Mouse (Mus musculus) brain, embryonic 14.5 days (tissue): ENCODE measurements at regions not wholly inside any gene's neighbourhood (a gene's known extent, or its start where the extent isn't known, plus 50 kb on each side); places are given as distances from the start of the nearest gene placed in this dataset.
"Not testable (repeated sequence)": the region's sequence is repeated elsewhere in the genome, so short reads cannot be mapped to it uniquely, and the experiment has no call there.

Experiments used
- DNase-seq: peaks from one replicate; pipeline ENCODE4 v3.0.0-alpha.2; 2011; ENCODE audit warnings: low read depth
- CTCF ChIP-seq: fragments of 200-500 bp; IDR thresholded peaks from 2 replicates; pipeline ENCODE4 v1.5.1; 2012; ENCODE audit warnings: inconsistent platforms, mild to moderate bottlenecking, moderate library complexity, borderline replicate concordance; ENCODE audit not compliant: insufficient read depth, insufficient read length; ENCODE audit errors: extremely low read depth
- POLR2A ChIP-seq: fragments of 200-500 bp; IDR thresholded peaks from 2 replicates; pipeline ENCODE4 v1.6.1; 2012; ENCODE audit warnings: mild to moderate bottlenecking, inconsistent platforms, borderline replicate concordance; ENCODE audit not compliant: poor library complexity, insufficient read depth, insufficient read length, severe bottlenecking; ENCODE audit errors: extremely low read depth

- peak; percentile 18 for DNase-seq
- TF ChIP-seq CTCF (no peak), POLR2A (no peak)
Observed at GRCm38 (mm10) chr1:5220668-5221408, 413.1 kb downstream of the Gm37988 start.

- no peak for TF ChIP-seq POLR2A
- TF ChIP-seq CTCF, result no peak
- no peak for DNase-seq
Observed at GRCm38 (mm10) chr1:5227866-5228265, 420.2 kb downstream of the Gm37988 start.

GRCm38 (mm10) chr1:5231218-5231617 lies 423.5 kb downstream of the Gm37988 start:
- DNase-seq, result no peak

GRCm38 (mm10) chr1:5231961-5232846 lies 424.5 kb downstream of the Gm37988 start:
- TF ChIP-seq CTCF, result no peak
- TF ChIP-seq POLR2A, result no peak
- peak; percentile 47 for DNase-seq

More at GRCm38 (mm10) chr1:5231218-5231617, 423.5 kb downstream of the Gm37988 start:
- TF ChIP-seq POLR2A (no peak), CTCF (no peak)

- peak; percentile 81 for DNase-seq
- no peak for TF ChIP-seq POLR2A
- TF ChIP-seq CTCF, result no peak
Observed at GRCm38 (mm10) chr1:5232847-5233245, 425.2 kb downstream of the Gm37988 start.

GRCm38 (mm10) chr1:5243186-5243585 lies 435.5 kb downstream of the Gm37988 start:
- no peak for DNase-seq
- TF ChIP-seq CTCF, result no peak
- no peak for TF ChIP-seq POLR2A

- DNase-seq, result not testable (repeated sequence)
Observed at GRCm38 (mm10) chr1:5260874-5261273, 453.2 kb downstream of the Gm37988 start.

GRCm38 (mm10) chr1:5261297-5261696 lies 453.6 kb downstream of the Gm37988 start:
- not testable (repeated sequence) for DNase-seq

GRCm38 (mm10) chr1:5273938-5274337 lies 466.2 kb downstream of the Gm37988 start:
- no peak for TF ChIP-seq POLR2A
- TF ChIP-seq CTCF, result no peak

GRCm38 (mm10) chr1:5294570-5294969 lies 486.9 kb downstream of the Gm37988 start:
- no peak for DNase-seq
- TF ChIP-seq POLR2A (no peak), CTCF (no peak)

More at GRCm38 (mm10) chr1:5273938-5274337, 466.2 kb downstream of the Gm37988 start:
- DNase-seq, result peak; percentile 5

- DNase-seq, result no peak
- no peak for TF ChIP-seq CTCF
- no peak for TF ChIP-seq POLR2A
Observed at GRCm38 (mm10) chr1:5297627-5298026, 489.9 kb downstream of the Gm37988 start.

- no peak for TF ChIP-seq POLR2A
- no peak for TF ChIP-seq CTCF
- DNase-seq, result no peak
Observed at GRCm38 (mm10) chr1:5311656-5312055, 504.0 kb downstream of the Gm37988 start.
